Mouse (Mus musculus) heart, embryonic 11.5 days (tissue): ENCODE measurements around the gene Stat5b. TPM values are rescaled to one million over a fixed set of nuclear protein-coding genes. Genes with fewer than 3 reads are reported as not detected.
A peak's percentile ranks its signal among the peaks of the same experiment; 100 is the strongest.

Source experiments
- ATAC-seq: fragments of 200-750 bp; cut with Nextera tagmentation; replicated peaks from 2 replicates; pipeline ENCODE4 v1.8.0; 2017; ENCODE audit warnings: moderate library complexity; ENCODE audit not compliant: insufficient number of reproducible peaks, low FRiP score, low TSS enrichment
- H3K27ac ChIP-seq: fragments of 300-500 bp; sonication (generic); 2 replicates; pipeline ENCODE4 v1.5.1; 2014; ENCODE audit warnings: mild to moderate bottlenecking, low read depth, low read length
- H3K27me3 ChIP-seq: fragments of 300-500 bp; sonication (generic); 2 replicates; pipeline ENCODE4 v1.6.1; 2014; ENCODE audit warnings: mild to moderate bottlenecking, low read length, mixed read lengths; ENCODE audit not compliant: control insufficient read depth, insufficient read depth
- H3K36me3 ChIP-seq: fragments of 300-500 bp; sonication (generic); 2 replicates; pipeline ENCODE4 v1.6.1; 2014; ENCODE audit warnings: mild to moderate bottlenecking, low read length, moderate library complexity, mixed read lengths; ENCODE audit not compliant: control insufficient read depth, insufficient read depth
- H3K4me1 ChIP-seq: fragments of 300-500 bp; sonication (generic); 2 replicates; pipeline ENCODE4 v1.6.1; 2014; ENCODE audit warnings: low read length; ENCODE audit not compliant: control insufficient read depth, insufficient read depth
- H3K4me2 ChIP-seq: fragments of 300-500 bp; sonication (generic); 2 replicates; pipeline ENCODE4 v1.6.1; 2014; ENCODE audit warnings: mild to moderate bottlenecking, moderate library complexity
- H3K4me3 ChIP-seq: fragments of 300-500 bp; sonication (generic); 2 replicates; pipeline ENCODE4 v1.5.1; 2014; ENCODE audit warnings: low read depth, low read length
- H3K9ac ChIP-seq: fragments of 300-500 bp; sonication (generic); 2 replicates; pipeline ENCODE4 v1.6.1; 2014; ENCODE audit warnings: mild to moderate bottlenecking, low read depth, low read length, moderate library complexity
- H3K9me3 ChIP-seq: fragments of 300-500 bp; sonication (generic); replicated peaks from 2 replicates; pipeline ENCODE4 v1.6.1; 2016; ENCODE audit warnings: low read length; ENCODE audit not compliant: control insufficient read depth
- WGBS: fragments of 180-500 bp; shearing (Covaris S2); extraction: QIAGEN DNeasy Blood & Tissue Kit; methylation state at CpG from one replicate; pipeline ENCODE4 v1.1.7; 2014; ENCODE audit not compliant: insufficient replicate concordance; 5-methylcytosine and 5-hydroxymethylcytosine counted together
- polyA plus RNA-seq: library from polyadenylated mRNA; unstranded; fragments of >200 nt; fragmentation: Nextera tagmentation; extraction: Ambion mirVana; gene quantifications from 2 replicates; pipeline ENCODE4 v1.2.1, GENCODE M21; 2014

Stat5b gene
- polyA plus RNA-seq, 1 experiment from 2014 or later = 26.4 TPM

DNA sequence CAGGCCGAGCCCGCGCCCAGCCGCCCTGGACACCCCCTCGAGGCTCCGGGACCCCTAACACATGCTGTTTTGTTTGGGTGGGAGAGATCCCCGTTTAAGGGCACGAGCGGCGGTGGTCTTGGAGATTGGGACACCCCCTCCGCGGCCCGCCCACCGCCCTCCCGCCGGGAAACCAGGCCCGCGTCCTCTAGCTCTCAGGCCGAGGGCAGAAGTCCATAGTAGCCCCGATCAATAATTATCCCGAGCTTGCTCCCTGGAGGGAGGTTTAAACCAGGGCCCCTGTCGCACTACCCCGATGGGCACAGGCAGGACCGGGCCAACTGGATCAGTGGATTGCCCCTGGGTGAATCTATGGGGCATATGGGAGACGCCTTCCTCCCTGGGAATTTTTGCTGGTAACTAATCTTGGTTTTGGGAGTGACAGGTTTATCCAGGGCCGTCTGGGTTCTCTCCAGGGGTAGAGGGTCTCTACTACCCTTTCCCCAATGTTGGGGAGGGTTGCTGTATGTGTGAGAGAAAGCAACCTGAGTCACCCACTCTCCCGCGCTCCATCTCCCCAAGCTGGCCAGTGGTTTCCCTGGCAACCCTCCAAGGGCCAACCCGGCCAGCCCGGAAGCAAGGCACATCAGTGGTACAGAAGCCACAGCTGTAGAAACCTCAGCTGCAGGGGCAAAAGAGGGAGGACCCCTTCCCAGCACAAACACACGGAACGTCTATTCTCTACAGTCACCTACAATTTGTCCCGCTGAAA, 429 bp upstream of the Stat5b start:
- H3K9ac ChIP-seq = peak overlapping the region; percentile 99
- ATAC-seq = peak; percentile 39; the same call in 1 of the 2 replicates
- 1% methylated on average over 33 of the region's 33 CpGs for WGBS

DNA sequence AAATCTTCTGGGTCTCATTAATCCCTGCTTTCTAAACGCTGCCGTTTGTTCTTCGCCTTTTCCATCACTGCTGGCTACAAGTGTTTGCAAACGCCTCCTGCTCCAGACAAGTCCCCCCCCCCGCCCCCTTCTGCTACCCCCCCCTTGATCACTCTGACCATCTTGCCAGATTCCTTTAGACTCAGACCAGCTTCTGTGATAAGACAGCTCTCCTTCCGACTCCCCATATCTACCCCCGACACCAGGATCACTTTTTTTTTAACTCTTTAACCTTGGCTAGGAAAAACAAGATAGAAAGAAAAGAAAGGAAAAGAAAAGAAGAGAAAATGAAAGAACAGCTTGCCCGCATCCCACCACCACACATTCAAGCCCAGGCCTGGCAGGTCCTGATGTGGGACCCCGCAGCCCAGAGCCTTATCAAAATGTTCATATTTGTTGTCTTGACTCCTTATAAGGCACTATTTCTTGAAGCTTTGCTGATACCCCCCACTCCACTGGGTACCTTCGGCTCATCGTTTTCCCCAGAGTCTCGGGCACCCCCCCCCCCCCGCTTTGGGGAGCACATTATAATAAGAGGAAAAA, 977 bp downstream of the Stat5b start:
- WGBS = under 1% methylated on average over 12 of the region's 13 CpGs
- peaks cover 19% of the 10 kb centered on the region for H3K4me1 ChIP-seq
- peak overlapping the region; percentile 93 for H3K27ac ChIP-seq
- peak overlapping the region; percentile 94 for H3K4me3 ChIP-seq
- peak overlapping the region; percentile 99 for H3K9ac ChIP-seq
- peak overlapping the region; percentile 88 for H3K4me2 ChIP-seq
- ATAC-seq = no peak
- no peaks in the 10 kb centered on the region for H3K36me3 ChIP-seq
- H3K27me3 ChIP-seq = peaks cover 17% of the 10 kb centered on the region
- no peaks in the 10 kb centered on the region for H3K9me3 ChIP-seq

More for the DNA sequence above, 429 bp upstream of the Stat5b start:
- Histone ChIP-seq H3K9me3 (no peaks in the 10 kb centered on the region), H3K36me3 (no peaks in the 10 kb centered on the region), H3K4me2 (peak overlapping the region; percentile 88), H3K27ac (peak overlapping the region; percentile 93), H3K4me1 (peaks cover 19% of the 10 kb centered on the region), H3K4me3 (peak overlapping the region; percentile 94), H3K27me3 (peaks cover 26% of the 10 kb centered on the region)

DNA sequence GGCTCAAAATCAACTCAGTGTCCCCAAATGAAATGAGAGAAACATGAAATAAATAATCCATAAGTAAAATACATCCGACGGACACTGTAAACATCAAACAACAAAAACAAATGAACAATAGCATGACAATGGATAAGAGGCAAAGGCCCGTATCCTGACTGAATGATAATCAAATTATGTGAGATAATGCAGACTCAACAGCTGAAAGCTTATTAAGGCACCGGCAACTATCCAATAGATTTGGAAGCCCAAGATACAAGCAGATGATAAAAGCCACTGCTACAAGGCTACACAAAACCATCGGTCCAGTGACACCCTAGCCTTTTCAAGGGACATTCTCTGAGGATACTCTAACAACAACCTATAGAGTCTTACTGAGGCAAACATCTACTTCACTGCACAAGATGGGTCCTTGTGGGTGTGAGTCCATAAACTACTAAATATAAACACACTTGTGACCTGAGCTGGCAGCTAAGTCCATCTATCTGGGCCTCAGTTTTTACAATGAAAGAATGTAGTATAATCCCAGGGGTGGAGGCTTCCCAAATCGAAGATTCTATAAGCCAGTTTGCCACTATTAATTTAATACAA, 1.6 kb downstream of the Stat5b start:
- Histone ChIP-seq H3K9ac (peak overlapping the region; percentile 99), H3K4me3 (peak overlapping the region; percentile 94), H3K36me3 (no peaks in the 10 kb centered on the region), H3K27me3 (peaks cover 14% of the 10 kb centered on the region), H3K4me2 (peak overlapping the region; percentile 88), H3K4me1 (peaks cover 19% of the 10 kb centered on the region), H3K9me3 (no peaks in the 10 kb centered on the region), H3K27ac (peak overlapping the region; percentile 93; the same call in 1 of the 2 replicates)
- ATAC-seq = no peak
- 53% methylated on average over 6 of the region's 6 CpGs for WGBS

DNA sequence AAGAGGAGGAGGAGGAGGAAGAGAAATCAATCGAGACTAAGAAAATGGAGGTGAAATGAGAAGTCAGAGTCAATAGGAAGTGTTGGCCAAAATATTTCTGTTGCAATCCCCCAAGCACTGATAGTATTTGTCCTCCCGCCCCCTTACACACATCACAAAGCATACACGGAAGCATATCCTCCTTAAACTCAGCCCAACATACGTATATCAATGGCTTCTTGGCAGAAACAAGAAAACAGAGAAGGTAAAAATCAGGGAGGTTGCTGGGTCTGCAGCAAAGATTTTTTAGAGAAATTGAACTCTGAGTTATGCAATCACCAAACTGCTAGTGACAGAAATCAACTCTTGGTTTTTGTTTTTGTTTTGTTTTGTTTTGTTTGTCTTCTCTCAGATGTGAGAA, 2.4 kb downstream of the Stat5b start:
- Histone ChIP-seq H3K4me3 (peak overlapping the region; percentile 94; the same call in 1 of the 2 replicates), H3K27me3 (peaks cover 10% of the 10 kb centered on the region), H3K27ac (no peak overlapping the region), H3K9me3 (no peaks in the 10 kb centered on the region), H3K9ac (no peak overlapping the region), H3K4me1 (peaks cover 19% of the 10 kb centered on the region), H3K36me3 (no peaks in the 10 kb centered on the region), H3K4me2 (peak overlapping the region; percentile 88)
- no peak for ATAC-seq
- WGBS = 57% methylated on average over 4 of the region's 4 CpGs

DNA sequence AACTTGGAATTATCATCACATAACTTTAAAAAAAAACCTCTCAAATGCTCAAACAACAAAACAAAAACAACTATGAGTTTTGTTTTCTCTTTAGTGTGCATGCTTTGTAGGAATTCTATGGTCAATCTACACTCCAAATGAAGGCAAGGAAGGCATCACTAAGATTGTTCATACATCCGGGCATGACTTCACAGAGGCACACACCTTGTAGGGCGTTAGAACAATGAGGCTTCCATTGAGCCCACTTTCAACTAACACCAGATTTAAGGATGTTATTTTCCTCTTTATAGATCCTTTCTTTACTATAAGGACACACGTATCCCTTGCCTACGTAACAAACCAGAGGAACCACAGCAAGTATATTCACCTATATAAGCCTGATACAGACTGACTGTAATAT, 3.0 kb downstream of the Stat5b start:
- H3K9me3 ChIP-seq = no peaks in the 10 kb centered on the region
- H3K4me2 ChIP-seq = peak overlapping the region; percentile 88; the same call in 1 of the 2 replicates
- no peaks in the 10 kb centered on the region for H3K36me3 ChIP-seq
- ATAC-seq = no peak
- peaks cover 19% of the 10 kb centered on the region for H3K4me1 ChIP-seq
- H3K4me3 ChIP-seq = no peak overlapping the region
- H3K9ac ChIP-seq = no peak overlapping the region
- H3K27ac ChIP-seq = no peak overlapping the region
- peaks cover 7% of the 10 kb centered on the region for H3K27me3 ChIP-seq
- WGBS = 89% methylated on average over 4 of the region's 4 CpGs

DNA sequence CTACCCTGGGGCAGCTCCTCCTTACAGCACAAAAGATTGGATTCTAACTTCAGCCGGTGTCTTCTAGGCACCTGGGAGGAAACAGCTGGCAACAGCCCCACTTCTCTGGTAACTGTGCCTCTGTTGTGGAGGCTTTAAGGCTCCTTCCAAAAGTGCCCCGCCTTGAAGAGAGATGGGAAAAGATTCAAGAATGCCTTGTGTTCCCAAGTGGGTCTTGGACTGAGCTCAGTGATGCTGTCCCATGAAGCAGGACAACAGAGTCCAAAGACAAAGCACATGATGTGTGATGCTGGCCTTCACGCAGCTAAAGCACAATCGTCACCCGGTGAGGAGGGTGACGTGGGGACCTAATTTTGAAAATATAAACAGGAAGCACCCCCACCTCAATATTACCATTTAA, 4.7 kb downstream of the Stat5b start:
- H3K4me2 ChIP-seq = no peak overlapping the region
- no peaks in the 10 kb centered on the region for H3K9me3 ChIP-seq
- peaks cover 15% of the 10 kb centered on the region for H3K4me1 ChIP-seq
- WGBS = 85% methylated on average over 6 of the region's 6 CpGs
- H3K27me3 ChIP-seq = no peaks in the 10 kb centered on the region
- H3K9ac ChIP-seq = no peak overlapping the region
- H3K36me3 ChIP-seq = no peaks in the 10 kb centered on the region
- H3K4me3 ChIP-seq = no peak overlapping the region
- no peak overlapping the region for H3K27ac ChIP-seq
- ATAC-seq = no peak

DNA sequence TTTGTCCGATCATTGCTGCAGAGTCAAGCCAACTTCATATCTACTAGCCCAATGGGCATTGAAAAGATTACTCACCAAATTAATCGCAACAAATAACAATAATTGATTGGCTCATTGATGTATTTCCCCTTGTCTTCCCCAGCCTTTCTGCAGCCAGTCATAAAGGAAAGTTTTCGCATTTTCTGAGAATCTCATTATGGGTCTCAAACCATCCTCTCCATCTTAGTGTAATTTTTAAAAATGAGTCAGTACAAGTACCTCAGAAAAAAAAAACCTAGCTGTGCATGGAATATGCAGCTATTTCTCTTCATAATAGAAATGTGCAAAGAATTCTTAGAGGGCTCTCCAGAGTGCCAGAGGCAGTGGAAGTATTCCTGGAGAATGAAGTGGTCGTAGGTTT, 6.4 kb downstream of the Stat5b start:
- Histone ChIP-seq H3K27ac (no peak overlapping the region), H3K27me3 (no peaks in the 10 kb centered on the region), H3K9me3 (no peaks in the 10 kb centered on the region), H3K4me1 (peaks cover 13% of the 10 kb centered on the region), H3K9ac (no peak overlapping the region), H3K36me3 (no peaks in the 10 kb centered on the region), H3K4me3 (no peak overlapping the region), H3K4me2 (no peak overlapping the region)
- 89% methylated on average over 4 of the region's 4 CpGs for WGBS
- no peak for ATAC-seq

DNA sequence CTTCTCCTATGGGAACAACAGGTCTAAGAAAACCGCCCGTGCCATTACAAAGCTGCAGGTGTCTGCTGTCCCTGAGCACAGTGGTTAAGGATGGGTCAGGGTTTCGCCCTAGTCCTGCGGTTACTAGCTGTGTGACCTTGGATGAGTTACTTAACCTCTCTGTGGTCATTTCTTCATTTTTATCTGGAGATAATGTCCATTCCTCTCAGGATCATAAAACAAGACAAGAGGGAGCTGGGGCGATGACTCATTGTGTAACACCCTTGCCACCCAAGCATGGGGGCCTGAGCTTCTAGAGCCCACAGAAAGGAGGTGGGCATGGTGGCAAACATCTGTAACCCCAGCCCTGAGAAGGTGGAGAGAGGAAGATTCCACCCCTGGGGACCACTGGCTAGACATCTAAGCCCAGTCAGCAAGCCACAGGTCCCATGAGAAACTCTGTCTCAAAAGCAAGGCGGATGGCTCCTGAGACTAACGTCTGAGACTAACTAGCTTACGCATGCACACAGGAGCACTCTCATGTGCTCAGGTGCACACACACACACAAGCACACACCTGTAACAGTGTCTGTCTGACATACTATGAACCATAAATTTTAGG, 7.4 kb downstream of the Stat5b start:
- Histone ChIP-seq H3K9ac (no peak overlapping the region), H3K36me3 (no peaks in the 10 kb centered on the region), H3K9me3 (no peaks in the 10 kb centered on the region), H3K4me1 (peaks cover 4% of the 10 kb centered on the region), H3K4me3 (no peak overlapping the region), H3K27me3 (no peaks in the 10 kb centered on the region), H3K27ac (no peak overlapping the region), H3K4me2 (no peak overlapping the region)
- 92% methylated on average over 8 of the region's 8 CpGs for WGBS
- ATAC-seq = no peak
